Mouse (Mus musculus) natural killer cell, adult 2 months (primary cell): ENCODE measurements around the gene Mgea5.

ENCODE experiments used
- DNase-seq, 2 experiments: peaks; one replicate each; pipeline ENCODE4 v3.0.0; 2022; ENCODE audit warnings: low spot score in 2 of 2

Mgea5 gene

GRCm38 (mm10) chr19:45733564-45733963 is 50.1 kb downstream of the Mgea5 start:
- no peak for DNase-seq

- DNase-seq: no peak
These were observed 52.0 kb downstream of the Mgea5 start for GRCm38 (mm10) chr19:45731658-45732057.

- no peak for DNase-seq
These were observed 53.6 kb downstream of the Mgea5 start for GRCm38 (mm10) chr19:45730042-45730441.

- DNase-seq: no peak
These were observed 56.4 kb downstream of the Mgea5 start for GRCm38 (mm10) chr19:45727231-45727630.

DNA sequence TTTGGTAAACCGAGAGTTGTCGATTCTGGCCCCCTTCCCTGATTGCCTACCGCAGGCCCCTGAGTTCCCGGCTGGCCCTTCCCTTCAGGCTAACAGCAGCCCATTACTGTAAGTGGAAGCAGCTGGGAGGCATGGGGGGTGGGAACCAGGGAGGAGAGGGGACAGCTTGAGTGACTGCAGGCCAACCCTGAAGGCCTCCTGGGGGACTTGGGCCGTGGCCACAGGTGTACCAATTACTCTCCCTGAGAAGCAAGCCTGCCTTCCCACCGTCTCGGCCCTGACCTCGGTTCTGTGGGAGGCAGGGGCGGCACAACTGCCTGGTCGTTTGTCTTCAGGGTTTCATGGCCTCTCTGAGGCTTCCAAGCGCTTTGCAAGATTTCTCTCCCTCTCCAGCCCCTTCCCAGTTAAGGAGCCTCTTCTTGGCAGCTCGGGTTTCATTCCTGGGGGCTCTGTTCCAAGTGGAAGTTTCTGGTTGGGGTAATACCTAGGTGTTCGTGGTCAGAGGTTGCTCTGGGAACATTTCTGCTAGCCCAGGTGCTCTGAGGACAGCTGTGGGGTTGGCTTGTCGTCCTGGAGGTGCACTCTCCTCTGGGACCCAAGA is 57.9 kb downstream of the Mgea5 start:
- DNase-seq: no peak

- DNase-seq: no peak
These were observed 61.4 kb downstream of the Mgea5 start for GRCm38 (mm10) chr19:45722188-45722587.

- no peak for DNase-seq
These were observed 65.4 kb downstream of the Mgea5 start for GRCm38 (mm10) chr19:45718286-45718685.

- no peak for DNase-seq
These were observed 66.0 kb downstream of the Mgea5 start for GRCm38 (mm10) chr19:45717493-45718220.

GRCm38 (mm10) chr19:45708704-45709103 is 74.9 kb downstream of the Mgea5 start:
- no peak for DNase-seq
